Mouse (Mus musculus) stomach, embryonic 15.5 days (tissue): ENCODE data around the gene Fip1l1. TPM values are rescaled to one million over a fixed set of nuclear protein-coding genes. Genes with fewer than 3 reads are reported as not detected.

Experiments used
- ATAC-seq: fragments of 200-750 bp; cut with Nextera tagmentation; 2 replicates; pipeline ENCODE4 v1.8.0; 2017; ENCODE audit warnings: low read depth, moderate number of reproducible peaks, moderate TSS enrichment; ENCODE audit not compliant: insufficient read depth, low FRiP score
- H3K27ac ChIP-seq: fragments of 300-500 bp; sonication (generic); 2 replicates; pipeline ENCODE4 v1.5.1; 2015; ENCODE audit warnings: mild to moderate bottlenecking, inconsistent platforms
- H3K27me3 ChIP-seq: fragments of 300-500 bp; sonication (generic); replicated peaks from 2 replicates; pipeline ENCODE4 v1.6.1; 2015; ENCODE audit warnings: inconsistent platforms
- H3K36me3 ChIP-seq: fragments of 300-500 bp; sonication (generic); 2 replicates; pipeline ENCODE4 v1.6.1; 2015; ENCODE audit warnings: inconsistent platforms
- H3K4me1 ChIP-seq: fragments of 300-500 bp; sonication (generic); 2 replicates; pipeline ENCODE4 v1.6.1; 2015; ENCODE audit warnings: inconsistent platforms
- H3K4me2 ChIP-seq: fragments of 300-500 bp; sonication (generic); 2 replicates; pipeline ENCODE4 v1.6.1; 2015; ENCODE audit warnings: mild to moderate bottlenecking, inconsistent platforms
- H3K4me3 ChIP-seq: fragments of 300-500 bp; sonication (generic); replicated peaks from 2 replicates; pipeline ENCODE4 v1.5.1; 2015; ENCODE audit warnings: inconsistent platforms
- H3K9ac ChIP-seq: fragments of 300-500 bp; sonication (generic); 2 replicates; pipeline ENCODE4 v1.6.1; 2015; ENCODE audit warnings: inconsistent platforms
- H3K9me3 ChIP-seq: fragments of 300-500 bp; sonication (generic); 2 replicates; pipeline ENCODE4 v1.6.1; 2016; ENCODE audit warnings: inconsistent platforms
- WGBS: fragments of 180-500 bp; shearing (Covaris S2); methylation state at CpG from one replicate; pipeline ENCODE4 v1.1.7; 2015; 5-methylcytosine and 5-hydroxymethylcytosine counted together
- polyA plus RNA-seq: library from polyadenylated mRNA; unstranded; fragments of >200 nt; fragmentation: Nextera tagmentation; extraction: Ambion mirVana; gene quantifications from 2 replicates; pipeline ENCODE4 v1.2.1, GENCODE M21; 2015

The Fip1l1 gene
- polyA plus RNA-seq, 1 experiment from 2014 or later = 76.9 TPM

GRCm38 (mm10) chr5:74617816-74618572, 82.7 kb downstream of the Fip1l1 start:
- H3K36me3 ChIP-seq = no peaks in the 10 kb centered on the region
- no peak overlapping the region for H3K9ac ChIP-seq
- H3K27ac ChIP-seq = no peak overlapping the region
- no peak overlapping the region for H3K4me3 ChIP-seq
- no peaks in the 10 kb centered on the region for H3K9me3 ChIP-seq
- no peaks in the 10 kb centered on the region for H3K27me3 ChIP-seq
- 37% methylated on average over 13 of the region's 13 CpGs for WGBS
- peaks cover 6% of the 10 kb centered on the region; the same call in 1 of the 2 replicates for H3K4me1 ChIP-seq
- H3K4me2 ChIP-seq = no peak overlapping the region
- ATAC-seq = no peak

GRCm38 (mm10) chr5:74618573-74619059, 83.4 kb downstream of the Fip1l1 start:
- ATAC-seq = no peak
- Histone ChIP-seq H3K4me1 (0 out of 2 replicates have a peak, but pooled peaks cover under 1% of the 10 kb centered on the region), H3K4me3 (no peak overlapping the region), H3K27ac (no peak overlapping the region), H3K27me3 (no peaks in the 10 kb centered on the region), H3K9ac (no peak overlapping the region), H3K9me3 (no peaks in the 10 kb centered on the region), H3K4me2 (no peak overlapping the region), H3K36me3 (no peaks in the 10 kb centered on the region)
- 64% methylated on average over 3 of the region's 3 CpGs for WGBS

GRCm38 (mm10) chr5:74621691-74622470, 86.6 kb downstream of the Fip1l1 start:
- Histone ChIP-seq H3K9me3 (no peaks in the 10 kb centered on the region), H3K4me1 (no peaks in the 10 kb centered on the region), H3K4me2 (no peak overlapping the region), H3K9ac (no peak overlapping the region), H3K27me3 (no peaks in the 10 kb centered on the region), H3K27ac (no peak overlapping the region), H3K36me3 (no peaks in the 10 kb centered on the region), H3K4me3 (no peak overlapping the region)
- ATAC-seq = no peak
- 51% methylated on average over 7 of the region's 7 CpGs for WGBS

GRCm38 (mm10) chr5:74623316-74624000, 88.2 kb downstream of the Fip1l1 start:
- H3K4me2 ChIP-seq = no peak overlapping the region
- no peak overlapping the region for H3K4me3 ChIP-seq
- ATAC-seq = no peak
- 94% methylated on average over 14 of the region's 14 CpGs for WGBS
- H3K27me3 ChIP-seq = no peaks in the 10 kb centered on the region
- H3K9ac ChIP-seq = no peak overlapping the region
- no peaks in the 10 kb centered on the region for H3K36me3 ChIP-seq
- no peaks in the 10 kb centered on the region for H3K4me1 ChIP-seq
- no peak overlapping the region for H3K27ac ChIP-seq
- no peaks in the 10 kb centered on the region for H3K9me3 ChIP-seq

- H3K4me2 ChIP-seq = no peak overlapping the region
- WGBS = 56% methylated on average over 5 of the region's 5 CpGs
- no peaks in the 10 kb centered on the region for H3K36me3 ChIP-seq
- H3K4me1 ChIP-seq = no peaks in the 10 kb centered on the region
- H3K9ac ChIP-seq = no peak overlapping the region
- no peaks in the 10 kb centered on the region for H3K9me3 ChIP-seq
- no peak overlapping the region for H3K27ac ChIP-seq
- no peaks in the 10 kb centered on the region for H3K27me3 ChIP-seq
- ATAC-seq = no peak
- H3K4me3 ChIP-seq = no peak overlapping the region
Observed at GRCm38 (mm10) chr5:74624385-74624784, 89.1 kb downstream of the Fip1l1 start.

- no peak overlapping the region for H3K4me2 ChIP-seq
- 87% methylated on average over 12 of the region's 12 CpGs for WGBS
Observed at GRCm38 (mm10) chr5:74628001-74628400, 92.8 kb downstream of the Fip1l1 start.

GRCm38 (mm10) chr5:74632369-74633114, 97.3 kb downstream of the Fip1l1 start:
- no peak overlapping the region for H3K9ac ChIP-seq
- no peaks in the 10 kb centered on the region for H3K9me3 ChIP-seq
- no peaks in the 10 kb centered on the region for H3K27me3 ChIP-seq
- 60% methylated on average over 17 of the region's 17 CpGs for WGBS
- no peak overlapping the region for H3K27ac ChIP-seq
- no peaks in the 10 kb centered on the region for H3K36me3 ChIP-seq
- H3K4me1 ChIP-seq = no peaks in the 10 kb centered on the region
- H3K4me3 ChIP-seq = no peak overlapping the region
- ATAC-seq = no peak
- H3K4me2 ChIP-seq = no peak overlapping the region

More at GRCm38 (mm10) chr5:74628001-74628400, 92.8 kb downstream of the Fip1l1 start:
- H3K27me3 ChIP-seq = no peaks in the 10 kb centered on the region
- no peaks in the 10 kb centered on the region for H3K36me3 ChIP-seq
- no peak overlapping the region for H3K9ac ChIP-seq
- H3K9me3 ChIP-seq = no peaks in the 10 kb centered on the region
- no peak overlapping the region for H3K4me3 ChIP-seq
- no peaks in the 10 kb centered on the region for H3K4me1 ChIP-seq
- no peak overlapping the region for H3K27ac ChIP-seq
- ATAC-seq = no peak

GRCm38 (mm10) chr5:74633453-74633852, 98.2 kb downstream of the Fip1l1 start:
- no peak overlapping the region for H3K27ac ChIP-seq
- no peaks in the 10 kb centered on the region for H3K9me3 ChIP-seq
- no peak for ATAC-seq
- 71% methylated on average over 6 of the region's 6 CpGs for WGBS
- H3K4me2 ChIP-seq = no peak overlapping the region
- no peak overlapping the region for H3K9ac ChIP-seq
- no peaks in the 10 kb centered on the region for H3K27me3 ChIP-seq
- H3K4me1 ChIP-seq = no peaks in the 10 kb centered on the region
- H3K4me3 ChIP-seq = no peak overlapping the region
- H3K36me3 ChIP-seq = no peaks in the 10 kb centered on the region

- Histone ChIP-seq H3K9me3 (no peaks in the 10 kb centered on the region), H3K36me3 (no peaks in the 10 kb centered on the region), H3K27ac (no peak overlapping the region), H3K4me2 (no peak overlapping the region), H3K27me3 (no peaks in the 10 kb centered on the region), H3K9ac (no peak overlapping the region), H3K4me1 (no peaks in the 10 kb centered on the region), H3K4me3 (no peak overlapping the region)
- ATAC-seq = no peak
- WGBS = 69% methylated on average over 3 of the region's 3 CpGs
Observed at GRCm38 (mm10) chr5:74634391-74634790, 99.1 kb downstream of the Fip1l1 start.

GRCm38 (mm10) chr5:74639516-74639915, 104.3 kb downstream of the Fip1l1 start:
- Histone ChIP-seq H3K27ac (no peak overlapping the region), H3K4me1 (no peaks in the 10 kb centered on the region), H3K4me2 (no peak overlapping the region), H3K9me3 (no peaks in the 10 kb centered on the region), H3K9ac (no peak overlapping the region), H3K36me3 (no peaks in the 10 kb centered on the region), H3K27me3 (no peaks in the 10 kb centered on the region), H3K4me3 (no peak overlapping the region)
- ATAC-seq = no peak
- 80% methylated on average over 6 of the region's 6 CpGs for WGBS

- no peak overlapping the region for H3K4me3 ChIP-seq
- no peak for ATAC-seq
- H3K27ac ChIP-seq = no peak overlapping the region
- no peaks in the 10 kb centered on the region for H3K27me3 ChIP-seq
- no peaks in the 10 kb centered on the region for H3K4me1 ChIP-seq
- no peaks in the 10 kb centered on the region for H3K9me3 ChIP-seq
- no peak overlapping the region for H3K4me2 ChIP-seq
- WGBS = 69% methylated on average over 4 of the region's 4 CpGs
- H3K36me3 ChIP-seq = no peaks in the 10 kb centered on the region
- no peak overlapping the region for H3K9ac ChIP-seq
Observed at GRCm38 (mm10) chr5:74640504-74640903, 105.3 kb downstream of the Fip1l1 start.
